Mouse (Mus musculus) brown adipose tissue, adult 24 weeks (tissue): ENCODE measurements at regions not wholly inside any gene's neighbourhood (a gene's known extent, or its start where the extent isn't known, plus 50 kb on each side); places are given as distances from the start of the nearest gene placed in this dataset.
"Not testable (repeated sequence)": the region's sequence is repeated elsewhere in the genome, so short reads cannot be mapped to it uniquely, and the experiment has no call there.

Experiments used
- H3K27ac ChIP-seq: fragments of 200-500 bp; replicated peaks from 2 replicates; pipeline ENCODE4 v1.5.1; 2012; ENCODE audit warnings: low read depth, mild to moderate bottlenecking, low read length
- H3K4me1 ChIP-seq: fragments of 200-500 bp; 2 replicates; pipeline ENCODE4 v1.6.1; 2012; ENCODE audit warnings: low read length, mixed read lengths; ENCODE audit not compliant: control insufficient read depth, insufficient read depth, insufficient read length
- H3K4me3 ChIP-seq: fragments of 200-500 bp; 2 replicates; pipeline ENCODE4 v1.5.1; 2012; ENCODE audit warnings: low read depth, mild to moderate bottlenecking, low read length, moderate library complexity; ENCODE audit not compliant: insufficient read depth

DNA sequence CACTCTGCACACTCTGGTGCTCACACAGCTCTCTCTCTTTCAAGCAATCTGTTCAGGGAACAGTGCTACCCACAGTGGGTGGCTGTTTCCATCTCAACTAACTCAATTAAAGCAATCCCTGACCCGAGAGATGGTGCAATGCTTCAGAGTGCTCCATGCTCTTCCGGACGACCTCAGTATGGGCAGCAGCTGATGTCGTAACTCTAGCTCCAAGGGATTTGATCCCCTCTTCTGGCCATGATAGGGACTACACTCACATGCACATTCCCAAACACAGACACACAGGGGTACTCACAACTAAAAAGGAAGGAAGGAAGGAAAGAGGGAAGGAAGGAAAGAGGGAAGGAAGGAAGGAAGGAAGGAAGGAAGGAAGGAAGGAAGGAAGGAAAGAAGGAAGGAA is 118.2 kb upstream of the Zfp706 start:
- no peaks in the 10 kb centered on the region for H3K4me1 ChIP-seq
- no peak overlapping the region for H3K27ac ChIP-seq
- H3K4me3 ChIP-seq, result no peak overlapping the region

DNA sequence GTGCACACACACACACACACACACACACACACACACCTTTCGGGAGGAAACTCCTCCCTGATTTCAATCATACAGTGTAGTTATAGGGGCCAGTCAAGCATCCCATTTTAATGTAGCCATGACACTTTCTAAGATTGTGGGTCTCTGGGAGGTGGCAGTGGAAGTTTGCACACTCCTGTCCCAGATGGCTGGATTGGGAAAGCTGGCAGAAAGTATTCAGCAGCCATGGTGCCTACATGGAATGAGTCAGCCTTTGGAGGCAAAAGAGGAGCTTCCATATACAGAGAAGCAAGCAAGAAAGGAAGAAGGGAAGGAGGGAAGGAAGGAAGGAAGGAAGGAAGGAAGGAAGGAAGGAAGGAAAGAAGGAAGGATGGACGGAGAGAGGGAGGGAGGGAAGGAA is 117.4 kb upstream of the Zfp706 start:
- Histone ChIP-seq H3K4me1 (no peaks in the 10 kb centered on the region), H3K4me3 (no peak overlapping the region), H3K27ac (no peak overlapping the region)

DNA sequence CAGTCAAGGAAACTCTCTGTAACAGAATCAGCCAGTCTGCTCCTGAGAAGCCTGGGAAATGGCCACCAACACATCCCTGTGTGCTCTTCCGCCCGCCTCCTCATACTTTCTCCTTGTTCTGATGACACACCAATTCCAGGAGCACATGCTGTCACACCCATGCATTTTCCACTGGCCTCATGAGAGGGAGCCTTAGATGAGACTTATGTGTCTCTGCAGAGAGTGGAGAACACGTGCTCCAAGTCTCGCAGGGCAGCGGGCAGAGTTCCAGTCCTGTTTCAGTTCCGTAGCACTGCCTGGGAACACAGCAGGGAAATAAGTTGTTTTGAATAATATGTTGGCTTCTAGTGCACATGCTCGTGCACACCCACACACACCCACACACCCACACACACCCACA is 116.7 kb upstream of the Zfp706 start:
- no peak overlapping the region for H3K4me3 ChIP-seq
- no peaks in the 10 kb centered on the region for H3K4me1 ChIP-seq
- no peak overlapping the region for H3K27ac ChIP-seq

DNA sequence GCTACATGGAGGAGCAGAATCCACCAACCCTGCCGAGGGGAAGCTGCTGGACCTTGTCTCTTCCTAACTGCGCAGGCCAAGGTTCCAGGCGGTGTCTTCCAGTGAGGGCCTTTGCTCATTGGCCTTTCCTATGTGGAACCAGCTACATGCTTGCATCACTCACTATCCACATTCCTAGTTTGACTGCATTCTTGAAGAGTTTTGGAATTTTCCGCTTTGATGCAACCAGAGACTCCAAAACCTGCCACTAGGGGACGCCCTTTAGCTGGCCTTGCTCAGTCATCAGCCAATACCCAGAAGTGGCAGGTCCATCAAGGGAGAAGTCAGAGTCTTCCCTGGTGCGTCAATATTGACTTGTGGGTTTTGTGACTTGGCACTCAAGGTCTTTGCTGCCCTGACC is 112.8 kb upstream of the Zfp706 start:
- Histone ChIP-seq H3K27ac (no peak overlapping the region), H3K4me3 (no peak overlapping the region), H3K4me1 (no peaks in the 10 kb centered on the region)

DNA sequence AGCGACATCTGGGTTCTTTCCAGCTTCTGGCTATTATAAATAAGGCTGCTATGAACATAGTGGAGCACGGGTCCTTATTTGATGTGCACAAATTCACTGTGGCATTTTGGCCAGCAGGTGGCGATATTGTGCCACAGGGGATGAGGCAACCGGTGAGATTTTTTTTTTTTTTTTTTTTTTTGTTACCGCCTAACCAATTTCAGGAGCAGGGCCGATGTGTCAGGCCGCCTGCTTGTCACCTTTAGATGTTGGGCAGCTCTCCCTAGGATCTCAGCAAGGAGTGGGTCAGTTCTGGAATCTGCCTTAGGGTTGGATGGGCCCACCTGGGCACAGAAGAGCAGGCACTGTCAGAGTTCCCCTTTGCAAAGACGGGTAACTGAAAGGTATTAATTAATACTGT is 106.5 kb upstream of the Zfp706 start:
- no peak overlapping the region for H3K4me3 ChIP-seq
- no peaks in the 10 kb centered on the region for H3K4me1 ChIP-seq
- H3K27ac ChIP-seq, result no peak overlapping the region

DNA sequence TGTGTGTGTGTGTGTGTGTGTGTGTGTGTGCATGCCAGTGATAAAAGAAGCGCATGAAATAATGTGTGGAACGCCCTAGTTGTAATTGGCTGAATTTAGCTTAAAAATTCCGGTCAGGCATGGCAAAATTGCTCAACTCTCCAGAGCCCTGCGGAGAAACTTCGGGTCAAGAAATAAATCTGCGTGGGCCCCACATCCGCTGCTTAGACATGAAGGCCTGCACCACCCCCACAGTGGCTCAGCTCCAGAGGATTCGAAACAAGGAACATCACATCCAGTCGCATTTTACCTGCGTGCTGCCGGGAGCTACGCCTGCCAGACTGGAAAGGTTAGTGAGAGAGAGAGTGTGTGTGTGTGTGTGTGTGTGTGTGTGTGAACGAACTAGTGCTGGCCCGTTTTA is 102.9 kb upstream of the Zfp706 start:
- H3K4me3 ChIP-seq, result no peak overlapping the region
- H3K4me1 ChIP-seq, result no peaks in the 10 kb centered on the region
- no peak overlapping the region for H3K27ac ChIP-seq

DNA sequence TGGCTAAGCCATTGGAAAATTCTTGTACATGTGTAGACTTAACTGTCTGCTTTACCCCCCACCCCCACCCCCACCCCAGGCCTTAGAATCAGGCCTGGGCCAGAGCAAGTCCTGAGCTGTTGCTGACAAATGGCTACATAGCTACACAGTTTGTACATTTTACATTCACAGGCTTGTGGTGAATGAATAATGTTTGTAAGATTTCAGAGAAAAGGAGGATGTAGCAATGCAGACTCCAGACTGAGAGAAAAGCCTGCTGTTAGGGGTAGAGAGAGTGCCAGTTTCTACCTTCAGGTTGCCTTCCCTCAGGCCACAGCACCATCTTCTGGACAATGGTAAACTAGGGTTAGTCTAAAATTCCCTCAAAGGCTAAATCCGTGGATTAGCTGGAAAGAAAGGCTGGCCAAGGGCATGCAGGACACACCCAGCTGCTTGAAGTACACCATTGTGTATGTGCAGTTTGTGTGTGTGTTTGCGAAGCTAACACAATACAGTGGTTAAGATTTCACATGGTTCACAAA is 94.5 kb upstream of the Zfp706 start:
- no peak overlapping the region for H3K4me3 ChIP-seq
- no peaks in the 10 kb centered on the region; the same call in 1 of the 2 replicates for H3K4me1 ChIP-seq
- no peak overlapping the region for H3K27ac ChIP-seq

DNA sequence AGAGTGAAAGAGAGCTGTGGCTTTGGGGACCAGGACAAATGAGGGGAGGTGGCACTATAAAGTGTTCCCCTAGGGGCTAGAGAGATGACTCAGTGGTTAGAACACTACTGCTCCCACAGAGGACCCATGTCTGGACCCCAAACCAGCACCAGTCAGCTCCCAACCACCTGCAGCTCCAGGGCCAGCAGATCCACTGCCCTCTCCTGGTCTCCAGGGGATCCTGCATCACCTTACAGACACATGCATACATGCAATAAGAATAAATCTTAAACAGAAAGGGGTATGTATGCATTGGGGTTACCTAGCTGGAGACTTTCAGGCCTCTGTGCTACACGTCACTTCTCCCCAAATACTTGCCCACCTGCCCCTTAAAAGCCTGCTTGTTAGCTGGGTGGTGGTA is 93.8 kb upstream of the Zfp706 start:
- Histone ChIP-seq H3K4me3 (no peak overlapping the region), H3K4me1 (no peaks in the 10 kb centered on the region; the same call in 1 of the 2 replicates), H3K27ac (no peak overlapping the region)

DNA sequence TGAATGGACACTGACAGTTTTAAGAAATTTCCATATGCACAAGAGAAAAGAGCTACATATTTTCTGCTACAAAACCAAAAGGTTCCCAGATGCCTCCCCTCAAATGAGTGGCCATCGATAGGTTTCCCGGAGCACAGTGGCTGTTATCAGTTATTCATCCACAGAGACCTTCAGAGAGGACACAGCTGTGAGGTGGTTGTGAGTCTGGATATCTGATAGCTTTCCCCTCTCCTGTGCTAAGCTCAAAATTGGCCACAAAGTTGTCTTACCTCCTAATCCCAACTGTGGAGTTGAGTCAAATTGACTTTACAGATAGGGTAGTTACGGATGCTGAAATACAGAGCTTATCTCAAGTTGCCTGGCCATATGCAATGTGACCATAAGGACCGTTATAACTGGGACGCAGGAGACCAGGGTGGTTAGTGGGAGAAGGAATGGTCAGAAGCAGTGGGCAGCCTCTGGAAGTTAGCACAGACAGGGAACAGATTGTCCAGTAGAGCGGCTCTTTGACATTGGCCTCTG is 93.3 kb upstream of the Zfp706 start:
- Histone ChIP-seq H3K4me1 (no peaks in the 10 kb centered on the region; the same call in 1 of the 2 replicates), H3K4me3 (no peak overlapping the region), H3K27ac (no peak overlapping the region)

DNA sequence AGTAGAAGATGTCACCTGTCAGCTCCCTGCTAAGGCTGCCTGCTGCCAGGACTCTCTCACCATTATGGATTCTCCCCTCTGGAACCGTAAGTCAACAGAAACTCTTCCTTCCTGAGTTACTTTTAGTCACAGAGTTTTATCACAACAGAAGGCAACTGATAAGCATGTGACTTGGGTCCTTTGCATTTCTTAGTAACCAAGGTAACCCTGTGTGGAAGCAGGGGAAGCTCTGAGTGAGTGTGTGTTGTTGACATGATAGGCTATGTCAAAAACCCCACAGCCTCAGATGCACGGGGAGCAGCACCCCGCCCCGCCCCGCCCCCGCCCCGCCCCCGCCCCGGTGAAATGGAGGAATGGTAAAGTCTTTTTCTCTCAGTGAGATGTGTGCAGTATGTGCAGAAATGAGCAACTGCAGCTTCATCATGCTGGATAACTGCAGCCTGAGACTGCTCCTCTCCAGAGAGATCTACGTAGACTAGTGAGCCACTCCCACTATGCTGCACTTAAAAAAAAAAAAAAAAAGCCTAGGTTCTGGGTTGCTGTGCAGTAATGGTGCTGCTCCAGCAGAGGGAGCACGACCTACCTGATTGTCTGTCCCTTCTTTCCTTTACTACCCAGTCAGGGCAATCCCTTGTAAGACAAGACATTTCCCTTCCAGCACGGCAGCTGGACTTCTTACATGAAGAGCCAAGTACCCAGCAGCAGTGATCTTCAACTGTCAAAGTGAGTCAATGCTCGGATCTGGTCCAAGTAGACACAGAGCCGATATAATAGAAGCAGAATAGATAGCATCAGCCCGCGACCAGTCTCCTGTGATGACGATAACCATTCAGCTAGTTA is 92.6 kb upstream of the Zfp706 start:
- Histone ChIP-seq H3K4me3 (no peak overlapping the region), H3K27ac (no peak overlapping the region), H3K4me1 (no peaks in the 10 kb centered on the region; the same call in 1 of the 2 replicates)

DNA sequence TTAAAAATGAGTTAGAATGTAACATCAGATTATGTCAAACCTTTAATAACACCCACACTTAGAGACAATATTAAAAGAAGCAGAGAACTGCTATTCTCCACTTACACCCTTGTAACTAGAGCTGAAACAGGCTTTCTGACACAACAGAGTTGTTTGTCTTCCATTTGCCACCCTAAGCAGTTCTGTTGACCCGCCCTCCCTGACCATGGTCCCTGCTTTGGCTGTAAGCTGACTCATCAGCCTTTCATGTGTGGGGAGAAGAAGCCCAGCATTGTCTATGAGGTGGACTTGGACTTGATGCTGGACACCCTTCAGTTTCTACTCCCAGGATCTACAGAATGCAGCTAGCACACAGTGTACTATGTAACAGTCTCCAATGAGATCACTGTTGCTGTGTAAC is 91.6 kb upstream of the Zfp706 start:
- Histone ChIP-seq H3K4me3 (no peak overlapping the region), H3K27ac (no peak overlapping the region), H3K4me1 (no peaks in the 10 kb centered on the region; the same call in 1 of the 2 replicates)

DNA sequence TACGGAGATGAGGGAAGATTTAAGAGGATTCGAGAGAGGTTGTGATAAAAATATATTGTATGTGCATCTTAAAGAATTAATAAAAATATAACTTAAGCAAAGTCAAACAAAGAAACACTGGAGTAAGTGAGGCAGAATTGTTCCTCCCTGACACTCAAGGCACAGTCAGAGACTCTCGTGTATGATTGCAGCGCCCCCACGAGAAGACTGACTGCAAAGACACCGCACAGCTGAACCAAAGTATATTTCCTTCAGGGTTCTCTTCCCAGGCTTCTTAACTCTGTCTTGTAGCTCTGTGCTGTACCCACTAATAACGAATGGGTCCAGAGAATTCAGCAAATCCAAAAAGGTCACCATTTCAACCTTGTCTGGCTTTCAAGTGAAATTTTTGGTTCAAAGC is 89.9 kb upstream of the Zfp706 start:
- H3K4me1 ChIP-seq, result no peaks in the 10 kb centered on the region; the same call in 1 of the 2 replicates
- H3K4me3 ChIP-seq, result no peak overlapping the region
- H3K27ac ChIP-seq, result no peak overlapping the region

DNA sequence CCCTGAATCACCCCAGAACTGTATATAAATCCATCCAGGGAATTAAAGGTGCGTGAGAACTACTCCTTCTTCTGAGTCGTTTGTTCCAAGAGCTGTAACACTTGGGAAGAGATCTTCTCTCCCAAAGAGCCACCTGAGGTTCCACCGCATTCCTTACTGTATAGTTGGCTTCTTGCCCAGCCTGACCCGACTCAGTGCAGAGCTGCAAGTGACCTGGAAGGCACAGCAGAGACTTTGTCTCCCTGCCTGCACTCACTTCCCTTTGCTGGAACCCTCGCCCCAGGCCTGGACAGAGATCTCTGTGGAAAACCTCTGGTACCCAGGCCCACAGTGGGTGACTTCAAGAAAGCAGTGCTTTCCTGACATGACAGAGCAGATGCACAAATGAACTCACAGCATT is 83.6 kb upstream of the Zfp706 start:
- H3K4me1 ChIP-seq, H3K27ac ChIP-seq, H3K4me3 ChIP-seq: not testable (repeated sequence)

DNA sequence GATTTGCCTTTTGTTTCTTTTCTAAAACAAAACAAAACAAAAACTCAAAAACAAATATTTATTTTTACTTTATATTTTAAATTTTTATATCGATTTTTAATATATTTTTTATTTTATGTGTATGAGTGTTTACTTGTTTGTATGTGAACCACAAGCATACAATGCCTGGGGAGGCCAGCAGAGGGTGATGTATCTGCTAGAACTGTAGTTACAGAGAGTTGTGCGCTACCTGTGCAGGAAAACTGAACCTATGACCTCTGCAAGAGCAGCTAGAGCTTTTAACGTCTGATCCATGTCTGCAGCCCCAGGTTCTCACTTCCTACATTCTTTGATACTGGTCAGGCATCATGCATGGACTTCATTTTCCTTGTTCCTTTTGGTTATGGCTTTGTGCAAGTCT is 76.2 kb upstream of the Zfp706 start:
- no peaks in the 10 kb centered on the region for H3K4me1 ChIP-seq
- no peak overlapping the region for H3K27ac ChIP-seq
- no peak overlapping the region for H3K4me3 ChIP-seq

DNA sequence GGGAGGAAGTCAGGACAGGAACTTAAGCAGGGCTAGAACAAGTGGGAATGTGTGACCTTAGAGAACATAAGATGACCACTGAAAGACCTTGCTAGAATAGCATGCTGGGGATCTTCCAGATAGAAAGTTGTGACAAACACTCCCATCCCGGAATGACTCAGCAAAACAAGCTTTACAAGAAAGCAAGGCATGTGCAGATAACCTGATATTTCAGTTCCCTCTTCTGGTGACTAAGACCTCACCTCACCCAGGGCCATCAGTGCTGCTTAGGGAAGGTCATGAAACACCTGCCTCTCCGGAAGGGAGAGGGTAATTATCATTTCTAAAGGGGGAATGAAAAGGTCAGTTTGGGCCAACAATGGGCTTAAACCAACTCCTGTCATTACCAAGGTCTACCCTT is 74.3 kb upstream of the Zfp706 start:
- Histone ChIP-seq H3K4me3 (no peak overlapping the region), H3K27ac (no peak overlapping the region), H3K4me1 (no peaks in the 10 kb centered on the region)

DNA sequence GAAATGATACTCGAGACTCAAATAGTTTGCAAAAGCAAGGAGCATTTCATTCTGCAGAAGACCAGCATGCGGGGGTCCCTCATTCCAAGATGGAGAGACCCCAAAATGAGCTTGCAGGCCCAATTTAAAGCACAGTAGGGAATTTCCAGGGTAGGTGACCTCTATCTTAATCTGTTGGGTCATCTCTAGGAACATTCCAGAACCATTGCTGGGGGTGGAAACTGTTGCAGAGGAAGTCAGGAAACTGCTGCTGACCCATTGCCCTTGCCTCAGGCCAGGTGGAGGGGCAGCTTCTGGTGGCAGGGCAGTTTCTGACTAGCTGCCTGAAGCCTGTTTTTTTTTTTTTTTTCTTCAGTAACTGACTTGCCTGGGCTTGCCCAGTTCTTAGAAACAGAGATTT is 73.4 kb upstream of the Zfp706 start:
- no peak overlapping the region for H3K27ac ChIP-seq
- no peaks in the 10 kb centered on the region for H3K4me1 ChIP-seq

More for the DNA sequence above, 73.4 kb upstream of the Zfp706 start:
- H3K4me3 ChIP-seq, result no peak overlapping the region
